Mouse (Mus musculus): Measurements from ENCODE around the gene Olfr1177-ps. TPM values are rescaled to one million over a fixed set of nuclear protein-coding genes. Genes with fewer than 3 reads are reported as not detected.

Gene Olfr1177-ps
- polyA plus RNA-seq (2015; fragmentation: Nextera tagmentation; extraction: Ambion mirVana) = not detected in 2 replicates

DNA sequence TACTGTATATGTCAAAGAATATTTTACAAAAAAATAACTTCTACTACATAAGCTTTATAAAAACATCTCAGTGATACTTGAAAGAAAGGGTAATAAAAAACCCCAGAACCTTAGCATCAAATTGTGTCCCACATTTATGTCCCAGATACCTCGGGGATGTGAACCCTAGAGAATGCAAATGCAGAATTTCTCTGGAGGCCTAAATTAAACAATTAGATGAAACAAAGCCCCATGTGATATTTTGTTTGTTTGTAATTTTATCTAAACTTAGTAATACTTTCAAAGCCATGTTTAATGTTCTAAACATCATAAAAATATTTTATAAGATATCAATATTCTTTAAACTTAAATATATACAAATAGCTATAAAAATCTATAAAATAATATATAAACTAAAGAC lies at the start of gene Olfr1177-ps:
TSS of gene Olfr1177-ps (minus strand) at position 101 of the 400 bp plus-strand sequence.
- no peaks in the 10 kb centered on the region for H3K4me1 ChIP-seq (ENCODE audit: control insufficient read depth, insufficient read depth, low read length)
- no peak for ATAC-seq
- no peak within 1 kb of the TSS for H3K9ac ChIP-seq (ENCODE audit: low read depth, low read length)
- no peak within 1 kb of the TSS for H3K27ac ChIP-seq (ENCODE audit: low read length)
- WGBS = 77% methylated on average over 1 of the region's 1 CpGs
- no peaks in the 10 kb centered on the region for H3K27me3 ChIP-seq (replicated peaks; ENCODE audit: control insufficient read depth, insufficient read depth, low read length)
- no peak within 1 kb of the TSS for H3K4me2 ChIP-seq (ENCODE audit: low read depth, low read length)
- H3K36me3 ChIP-seq (ENCODE audit: control insufficient read depth, insufficient read depth, low read length) = no peaks in the 10 kb centered on the region
- H3K4me3 ChIP-seq (ENCODE audit: low read length) = no peak within 1 kb of the TSS
- no peaks in the 10 kb centered on the region for H3K9me3 ChIP-seq (ENCODE audit: control insufficient read depth, low read length)

DNA sequence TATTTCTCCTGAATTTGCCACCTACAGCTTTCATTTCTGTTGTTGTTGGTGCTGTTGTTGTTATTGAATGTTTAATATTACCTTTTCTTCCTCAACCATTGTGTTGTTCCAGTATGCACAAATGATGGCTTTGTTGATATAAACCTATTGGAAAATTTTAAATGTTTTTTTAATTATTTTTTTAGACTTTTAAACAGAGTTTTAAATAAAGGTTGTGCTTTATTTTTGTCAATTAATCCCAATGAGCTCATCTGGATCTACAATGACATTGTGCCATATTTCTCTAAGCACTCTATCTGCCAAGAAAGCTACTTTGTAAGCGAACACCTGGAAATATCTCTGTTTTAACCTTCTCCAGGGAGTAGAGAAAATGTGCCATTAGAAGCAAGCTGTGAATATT lies 40.5 kb upstream of the Olfr1177-ps start, which contains the start of gene Olfr1178:
TSS of gene Olfr1178 (plus strand) at position 301 of the 400 bp plus-strand sequence.
- H3K27ac ChIP-seq (ENCODE audit: low read length) = no peak within 1 kb of the TSS
- no peaks in the 10 kb centered on the region for H3K4me1 ChIP-seq (ENCODE audit: control insufficient read depth, insufficient read depth, low read length)
- H3K4me3 ChIP-seq (ENCODE audit: low read length) = no peak within 1 kb of the TSS
- H3K9ac ChIP-seq (ENCODE audit: low read depth, low read length) = no peak within 1 kb of the TSS
- 89% methylated on average over 1 of the region's 1 CpGs for WGBS
- H3K9me3 ChIP-seq (ENCODE audit: control insufficient read depth, low read length) = no peaks in the 10 kb centered on the region
- H3K36me3 ChIP-seq (ENCODE audit: control insufficient read depth, insufficient read depth, low read length) = no peaks in the 10 kb centered on the region
- no peak within 1 kb of the TSS for H3K4me2 ChIP-seq (ENCODE audit: low read depth, low read length)
- no peaks in the 10 kb centered on the region for H3K27me3 ChIP-seq (replicated peaks; ENCODE audit: control insufficient read depth, insufficient read depth, low read length)
- no peak for ATAC-seq

DNA sequence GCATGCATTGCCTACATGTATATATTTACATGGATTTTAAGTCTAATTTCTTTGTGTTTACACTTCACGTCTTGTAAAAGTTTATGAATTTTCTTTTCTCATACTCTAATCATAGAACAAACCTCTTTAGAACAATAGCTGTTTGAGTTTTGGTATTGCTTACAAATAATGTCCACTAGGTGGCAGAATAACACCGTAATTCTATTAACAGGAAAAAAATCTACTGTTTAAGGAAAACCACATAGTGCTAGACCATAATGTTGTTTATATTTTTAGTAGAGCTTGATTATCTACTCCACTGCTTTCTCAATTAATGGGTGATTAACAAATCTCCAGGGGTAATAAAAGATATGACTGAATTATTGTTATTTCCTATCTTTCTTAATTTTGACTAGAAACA lies 10.0 kb upstream of the Olfr1177-ps start:
- Histone ChIP-seq H3K4me2 (ENCODE audit: low read depth, low read length) (no peak overlapping the region), H3K4me1 (ENCODE audit: control insufficient read depth, insufficient read depth, low read length) (no peaks in the 10 kb centered on the region), H3K9ac (ENCODE audit: low read depth, low read length) (no peak overlapping the region), H3K4me3 (ENCODE audit: low read length) (no peak overlapping the region), H3K36me3 (ENCODE audit: control insufficient read depth, insufficient read depth, low read length) (no peaks in the 10 kb centered on the region), H3K27ac (ENCODE audit: low read length) (no peak overlapping the region), H3K9me3 (ENCODE audit: control insufficient read depth, low read length) (no peaks in the 10 kb centered on the region), H3K27me3 (replicated peaks; ENCODE audit: control insufficient read depth, insufficient read depth, low read length) (no peaks in the 10 kb centered on the region)
- no peak for ATAC-seq
- 6% methylated on average over 2 of the region's 2 CpGs for WGBS

DNA sequence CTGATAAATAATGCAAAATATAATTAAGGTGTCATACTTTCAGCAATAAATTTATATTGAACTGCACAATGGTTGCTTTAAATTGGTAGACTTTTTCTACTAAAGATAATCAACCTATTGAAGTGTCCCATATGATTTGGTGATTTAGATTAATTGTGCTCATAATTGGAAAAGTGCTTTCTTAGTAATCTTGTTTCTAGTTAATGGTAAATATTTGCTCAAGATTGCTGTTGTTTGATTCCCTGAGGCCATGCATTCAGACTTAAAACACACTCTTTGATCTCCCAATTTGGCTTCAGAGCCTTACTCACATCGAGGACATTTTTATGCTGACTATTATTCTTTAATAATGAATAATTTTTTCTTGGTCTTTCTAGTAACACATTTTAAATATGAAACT lies 9.9 kb downstream of the Olfr1177-ps start, which contains the start of gene Olfr1176:
TSS of gene Olfr1176 (plus strand) at position 301 of the 400 bp plus-strand sequence.
- H3K36me3 ChIP-seq (ENCODE audit: control insufficient read depth, insufficient read depth, low read length) = no peaks in the 10 kb centered on the region
- no peaks in the 10 kb centered on the region for H3K9me3 ChIP-seq (ENCODE audit: control insufficient read depth, low read length)
- H3K27me3 ChIP-seq (replicated peaks; ENCODE audit: control insufficient read depth, insufficient read depth, low read length) = no peaks in the 10 kb centered on the region
- no peak within 1 kb of the TSS for H3K9ac ChIP-seq (ENCODE audit: low read depth, low read length)
- no peak within 1 kb of the TSS for H3K4me3 ChIP-seq (ENCODE audit: low read length)
- WGBS = 63% methylated on average over 1 of the region's 1 CpGs
- H3K27ac ChIP-seq (ENCODE audit: low read length) = no peak within 1 kb of the TSS
- no peak within 1 kb of the TSS for H3K4me2 ChIP-seq (ENCODE audit: low read depth, low read length)
- no peaks in the 10 kb centered on the region for H3K4me1 ChIP-seq (ENCODE audit: control insufficient read depth, insufficient read depth, low read length)
- no peak for ATAC-seq

DNA sequence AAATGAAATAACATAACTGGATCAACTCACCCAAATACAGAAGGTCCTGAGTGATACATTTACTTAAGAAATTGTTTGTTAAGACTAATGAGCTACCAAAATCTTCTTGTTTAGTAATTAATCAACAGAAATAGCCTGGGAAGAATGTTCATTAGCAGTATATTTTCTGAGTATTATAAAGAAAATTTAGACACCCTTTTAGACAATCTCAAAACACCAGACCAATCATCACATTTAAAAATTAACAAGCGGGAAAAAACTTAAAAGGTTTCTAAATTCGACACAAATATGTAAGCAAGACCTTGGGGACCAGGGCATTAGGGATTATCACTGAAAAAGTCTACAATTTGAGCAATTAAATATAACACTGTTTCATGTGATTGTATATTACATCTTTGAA lies 19.2 kb downstream of the Olfr1177-ps start, which contains the start of gene Olfr1175-ps:
TSS of gene Olfr1175-ps (minus strand) at position 101 of the 400 bp plus-strand sequence.
- 82% methylated on average over 2 of the region's 2 CpGs for WGBS
- Histone ChIP-seq H3K4me1 (ENCODE audit: control insufficient read depth, insufficient read depth, low read length) (no peaks in the 10 kb centered on the region), H3K27me3 (replicated peaks; ENCODE audit: control insufficient read depth, insufficient read depth, low read length) (no peaks in the 10 kb centered on the region), H3K36me3 (ENCODE audit: control insufficient read depth, insufficient read depth, low read length) (no peaks in the 10 kb centered on the region), H3K4me2 (ENCODE audit: low read depth, low read length) (no peak within 1 kb of the TSS), H3K9ac (ENCODE audit: low read depth, low read length) (no peak within 1 kb of the TSS), H3K9me3 (ENCODE audit: control insufficient read depth, low read length) (no peaks in the 10 kb centered on the region), H3K27ac (ENCODE audit: low read length) (no peak within 1 kb of the TSS), H3K4me3 (ENCODE audit: low read length) (no peak within 1 kb of the TSS)
- no peak for ATAC-seq

DNA sequence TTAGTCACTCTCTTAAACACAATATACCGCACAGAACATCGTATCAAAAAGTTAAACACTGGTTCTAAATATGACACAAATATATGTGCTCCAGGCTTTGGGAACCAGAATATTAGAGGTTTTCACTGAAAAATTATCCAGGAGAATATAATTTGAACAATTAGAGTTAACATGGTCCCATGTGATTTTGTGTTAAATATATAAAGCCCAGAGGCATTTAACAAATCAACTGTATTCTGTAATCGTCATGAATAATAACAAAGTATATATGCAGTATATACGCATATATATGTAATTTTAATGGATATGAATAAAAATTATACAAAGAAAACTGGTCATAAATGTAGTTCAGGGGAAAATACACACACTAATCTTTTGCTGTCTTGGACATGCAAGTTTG lies 31.3 kb downstream of the Olfr1177-ps start, which contains the start of gene Olfr1174-ps:
TSS of gene Olfr1174-ps (minus strand) at position 101 of the 400 bp plus-strand sequence.
- Histone ChIP-seq H3K36me3 (ENCODE audit: control insufficient read depth, insufficient read depth, low read length) (no peaks in the 10 kb centered on the region), H3K4me2 (ENCODE audit: low read depth, low read length) (no peak within 1 kb of the TSS), H3K27ac (ENCODE audit: low read length) (no peak within 1 kb of the TSS), H3K27me3 (replicated peaks; ENCODE audit: control insufficient read depth, insufficient read depth, low read length) (no peaks in the 10 kb centered on the region), H3K9ac (ENCODE audit: low read depth, low read length) (no peak within 1 kb of the TSS), H3K4me1 (ENCODE audit: control insufficient read depth, insufficient read depth, low read length) (no peaks in the 10 kb centered on the region), H3K4me3 (ENCODE audit: low read length) (no peak within 1 kb of the TSS), H3K9me3 (ENCODE audit: control insufficient read depth, low read length) (no peaks in the 10 kb centered on the region)
- ATAC-seq = no peak
- 89% methylated on average over 4 of the region's 4 CpGs for WGBS

Other genes with a start within 250 kb of the Olfr1177-ps start
- not detected in 2 replicates for gene Olfr1166, start 218.2 kb downstream of the Olfr1177-ps start, polyA plus RNA-seq (2015; fragmentation: Nextera tagmentation; extraction: Ambion mirVana)
- gene Olfr1167, start 191.3 kb downstream of the Olfr1177-ps start, polyA plus RNA-seq (2015; fragmentation: Nextera tagmentation; extraction: Ambion mirVana) = not detected in 2 replicates
- not detected in 2 replicates for gene Olfr1168, start 164.6 kb downstream of the Olfr1177-ps start, polyA plus RNA-seq (2015; fragmentation: Nextera tagmentation; extraction: Ambion mirVana)
- not detected in 2 replicates for gene Olfr1170, start 118.2 kb downstream of the Olfr1177-ps start, polyA plus RNA-seq (2015; fragmentation: Nextera tagmentation; extraction: Ambion mirVana)
- not detected in 2 replicates for gene Olfr1173, start 66.6 kb downstream of the Olfr1177-ps start, polyA plus RNA-seq (2015; fragmentation: Nextera tagmentation; extraction: Ambion mirVana)
- gene Olfr1174-ps, start 31.4 kb downstream of the Olfr1177-ps start, polyA plus RNA-seq (2015; fragmentation: Nextera tagmentation; extraction: Ambion mirVana) = 0.11 TPM in 1 of 2 replicates, not detected in the other
- not detected in 2 replicates for gene Olfr1175-ps, start 19.3 kb downstream of the Olfr1177-ps start, polyA plus RNA-seq (2015; fragmentation: Nextera tagmentation; extraction: Ambion mirVana)
- gene Olfr1176, start 9.8 kb downstream of the Olfr1177-ps start, polyA plus RNA-seq (2015; fragmentation: Nextera tagmentation; extraction: Ambion mirVana) = not detected in 2 replicates
- gene Olfr1178, start 40.6 kb upstream of the Olfr1177-ps start, polyA plus RNA-seq (2015; fragmentation: Nextera tagmentation; extraction: Ambion mirVana) = not detected in 2 replicates
- gene Olfr1179, start 60.0 kb upstream of the Olfr1177-ps start, polyA plus RNA-seq (2015; fragmentation: Nextera tagmentation; extraction: Ambion mirVana) = not detected in 2 replicates
- gene Olfr1180, start 72.7 kb upstream of the Olfr1177-ps start, polyA plus RNA-seq (2015; fragmentation: Nextera tagmentation; extraction: Ambion mirVana) = not detected in 2 replicates
- not detected in 2 replicates for gene Olfr1181, start 79.7 kb upstream of the Olfr1177-ps start, polyA plus RNA-seq (2015; fragmentation: Nextera tagmentation; extraction: Ambion mirVana)
- not detected in 2 replicates for gene Gm13757, start 102.6 kb upstream of the Olfr1177-ps start, polyA plus RNA-seq (2015; fragmentation: Nextera tagmentation; extraction: Ambion mirVana)
- gene Olfr1183, start 108.4 kb upstream of the Olfr1177-ps start, polyA plus RNA-seq (2015; fragmentation: Nextera tagmentation; extraction: Ambion mirVana) = not detected in 2 replicates
- not detected in 2 replicates for gene Olfr1184, start 137.1 kb upstream of the Olfr1177-ps start, polyA plus RNA-seq (2015; fragmentation: Nextera tagmentation; extraction: Ambion mirVana)
- not detected in 2 replicates for gene Olfr1185-ps1, start 146.8 kb upstream of the Olfr1177-ps start, polyA plus RNA-seq (2015; fragmentation: Nextera tagmentation; extraction: Ambion mirVana)
- not detected in 2 replicates for gene Olfr1186, start 172.1 kb upstream of the Olfr1177-ps start, polyA plus RNA-seq (2015; fragmentation: Nextera tagmentation; extraction: Ambion mirVana)
- gene Olfr1188, start 210.4 kb upstream of the Olfr1177-ps start, polyA plus RNA-seq (2015; fragmentation: Nextera tagmentation; extraction: Ambion mirVana) = not detected in 2 replicates
- gene Olfr1189, start 240.0 kb upstream of the Olfr1177-ps start, polyA plus RNA-seq (2015; fragmentation: Nextera tagmentation; extraction: Ambion mirVana) = not detected in 2 replicates

Data from intestine, embryonic 16.5 days (tissue).